Mouse (Mus musculus): ENCODE results near the gene Arhgef2. TPM values are rescaled to one million over a fixed set of nuclear protein-coding genes. Genes with fewer than 3 reads are reported as not detected.

The Arhgef2 gene
- polyA plus RNA-seq, 1 experiment from 2014 or later: 170 TPM

GRCm38 (mm10) chr3:88618074-88618871 is 12.5 kb downstream of the Arhgef2 start:
- WGBS: 69% methylated on average over 8 of the region's 8 CpGs
- peaks cover 12% of the 10 kb centered on the region for H3K4me1 ChIP-seq (ENCODE audit: insufficient read depth, low read depth, low read length)
- ATAC-seq (no peak), DNase-seq (ENCODE audit: low spot score) (no peak)
- no peaks in the 10 kb centered on the region for H3K27me3 ChIP-seq (replicated peaks; ENCODE audit: insufficient read depth, low read length)
- H3K9me3 ChIP-seq (ENCODE audit: low read length): no peaks in the 10 kb centered on the region
- H3K36me3 ChIP-seq (ENCODE audit: insufficient read depth, low read length): no peaks in the 10 kb centered on the region; the same call in 1 of the 2 replicates
- no peak overlapping the region for H3K4me3 ChIP-seq (ENCODE audit: low read depth, low read length)
- no peak overlapping the region for H3K27ac ChIP-seq (ENCODE audit: low read length)
- H3K4me2 ChIP-seq (replicated peaks; ENCODE audit: low read depth, low read length): no peak overlapping the region
- no peak for TF ChIP-seq EP300 (IDR thresholded peaks at IDR 0.05)
- TF ChIP-seq CTCF (IDR thresholded peaks at IDR 0.05): no peak
- no peak overlapping the region for H3K9ac ChIP-seq (replicated peaks; ENCODE audit: low read depth)

GRCm38 (mm10) chr3:88619113-88620097 is 13.6 kb downstream of the Arhgef2 start:
- H3K36me3 ChIP-seq (ENCODE audit: insufficient read depth, low read length): no peaks in the 10 kb centered on the region
- no peak overlapping the region for H3K4me2 ChIP-seq (replicated peaks; ENCODE audit: low read depth, low read length)
- ATAC-seq (no peak), DNase-seq (ENCODE audit: low spot score) (peak; percentile 3)
- no peak overlapping the region for H3K9ac ChIP-seq (replicated peaks; ENCODE audit: low read depth)
- H3K4me3 ChIP-seq (ENCODE audit: low read depth, low read length): no peak overlapping the region
- TF ChIP-seq CTCF (IDR thresholded peaks at IDR 0.05): no peak
- no peak for TF ChIP-seq EP300 (IDR thresholded peaks at IDR 0.05)
- H3K9me3 ChIP-seq (ENCODE audit: low read length): no peaks in the 10 kb centered on the region
- H3K27me3 ChIP-seq (replicated peaks; ENCODE audit: insufficient read depth, low read length): no peaks in the 10 kb centered on the region
- H3K27ac ChIP-seq (ENCODE audit: low read length): no peak overlapping the region
- H3K4me1 ChIP-seq (ENCODE audit: insufficient read depth, low read depth, low read length): peaks cover 12% of the 10 kb centered on the region
- WGBS: 56% methylated on average over 9 of the region's 9 CpGs

GRCm38 (mm10) chr3:88620146-88620991 is 14.6 kb downstream of the Arhgef2 start:
- Histone ChIP-seq H3K4me1 (ENCODE audit: insufficient read depth, low read depth, low read length) (peaks cover 10% of the 10 kb centered on the region), H3K4me3 (ENCODE audit: low read depth, low read length) (peak overlapping the region; percentile 86), H3K9me3 (ENCODE audit: low read length) (no peaks in the 10 kb centered on the region), H3K27me3 (replicated peaks; ENCODE audit: insufficient read depth, low read length) (no peaks in the 10 kb centered on the region), H3K4me2 (replicated peaks; ENCODE audit: low read depth, low read length) (peak overlapping the region; percentile 80), H3K9ac (replicated peaks; ENCODE audit: low read depth) (peak overlapping the region; percentile 93), H3K36me3 (ENCODE audit: insufficient read depth, low read length) (no peaks in the 10 kb centered on the region), H3K27ac (ENCODE audit: low read length) (peak overlapping the region; percentile 97)
- ATAC-seq (no peak), DNase-seq (ENCODE audit: low spot score) (peak; percentile 8)
- 17% methylated on average over 15 of the region's 15 CpGs for WGBS
- TF ChIP-seq EP300 (IDR thresholded peaks at IDR 0.05) (no peak), CTCF (IDR thresholded peaks at IDR 0.05) (no peak)

- H3K4me1 ChIP-seq (ENCODE audit: insufficient read depth, low read depth, low read length): peaks cover 10% of the 10 kb centered on the region; the same call in 1 of the 2 replicates
- 3% methylated on average over 43 of the region's 64 CpGs for WGBS
- TF ChIP-seq CTCF (IDR thresholded peaks at IDR 0.05): no peak
- TF ChIP-seq EP300 (IDR thresholded peaks at IDR 0.05): no peak
- DNase-seq (ENCODE audit: low spot score): peak; percentile 91
- no peaks in the 10 kb centered on the region for H3K9me3 ChIP-seq (ENCODE audit: low read length)
- peak overlapping the region; percentile 80 for H3K4me2 ChIP-seq (replicated peaks; ENCODE audit: low read depth, low read length)
- H3K36me3 ChIP-seq (ENCODE audit: insufficient read depth, low read length): no peaks in the 10 kb centered on the region
- ATAC-seq: peak; percentile 76
- peak overlapping the region; percentile 97 for H3K27ac ChIP-seq (ENCODE audit: low read length)
- no peaks in the 10 kb centered on the region for H3K27me3 ChIP-seq (replicated peaks; ENCODE audit: insufficient read depth, low read length)
- peak overlapping the region; percentile 86 for H3K4me3 ChIP-seq (ENCODE audit: low read depth, low read length)
- H3K9ac ChIP-seq (replicated peaks; ENCODE audit: low read depth): peak overlapping the region; percentile 93
These were observed 15.3 kb downstream of the Arhgef2 start for GRCm38 (mm10) chr3:88620992-88621536.

- ATAC-seq (peak; percentile 59), DNase-seq (ENCODE audit: low spot score) (peak; percentile 92)
- peak overlapping the region; percentile 80 for H3K4me2 ChIP-seq (replicated peaks; ENCODE audit: low read depth, low read length)
- peaks cover 11% of the 10 kb centered on the region; the same call in 1 of the 2 replicates for H3K4me1 ChIP-seq (ENCODE audit: insufficient read depth, low read depth, low read length)
- H3K27me3 ChIP-seq (replicated peaks; ENCODE audit: insufficient read depth, low read length): no peaks in the 10 kb centered on the region
- H3K4me3 ChIP-seq (ENCODE audit: low read depth, low read length): peak overlapping the region; percentile 86
- H3K9ac ChIP-seq (replicated peaks; ENCODE audit: low read depth): peak overlapping the region; percentile 93
- under 1% methylated on average over 36 of the region's 36 CpGs for WGBS
- TF ChIP-seq CTCF (IDR thresholded peaks at IDR 0.05): no peak
- TF ChIP-seq EP300 (IDR thresholded peaks at IDR 0.05): no peak
- no peaks in the 10 kb centered on the region for H3K9me3 ChIP-seq (ENCODE audit: low read length)
- no peaks in the 10 kb centered on the region for H3K36me3 ChIP-seq (ENCODE audit: insufficient read depth, low read length)
- H3K27ac ChIP-seq (ENCODE audit: low read length): peak overlapping the region; percentile 97
These were observed 15.9 kb downstream of the Arhgef2 start for GRCm38 (mm10) chr3:88621537-88622112.
